Mouse (Mus musculus) embryonic stem cell, embryonic (primary cell): Measurements from ENCODE around the gene Acaca.

Experiments used
- CTCF ChIA-PET, 4 experiments: fragments of 300-600 bp in 2 of 4; fragments of 350-600 bp in 2 of 4; sonication (Branson Sonifier 250); formaldehyde crosslinking; loops; one replicate each; lab custom pipeline; 2022; ENCODE audit warnings: inconsistent platforms in 2 of 4; lab: Charles Lee
- POLR2A ChIA-PET, 4 experiments: fragments of 300-600 bp in 2 of 4; fragments of 350-600 bp in 2 of 4; sonication (Branson Sonifier 250); formaldehyde crosslinking; loops; one replicate each; lab custom pipeline; 2022; ENCODE audit warnings: antibody characterized with exemption in 4 of 4, inconsistent platforms in 1 of 4; lab: Charles Lee

The Acaca gene

GRCm38 (mm10) chr11:84268068-84268467 is 138.6 kb downstream of the Acaca start:
- CTCF ChIA-PET, result interaction anchor here (0.6 to 2.0 kb wide), 33 partner anchors 9 to 863 kb away, joined by 3 to 22 read pairs (median 3); no protein-coding TSS in a partner anchor
- POLR2A ChIA-PET, result interaction anchor here in 2 of 4 experiments (0.6 to 1.3 kb wide), 7 partner anchors 9 to 146 kb away, joined by 3 to 7 read pairs (median 3); no protein-coding TSS in a partner anchor

- ChIA-PET CTCF (interaction anchor here in 2 of 4 experiments (0.5 to 1.7 kb wide), 6 partner anchors 13 to 143 kb away, joined by 3 to 8 read pairs (median 3); no protein-coding TSS in a partner anchor), POLR2A (interaction anchor here in 3 of 4 experiments (0.6 to 2.1 kb wide), 8 partner anchors 9 to 549 kb away, joined by 3 to 8 read pairs (median 3); partner anchors contain the start of genes Aatf (in 1 of the 3) and Mrm1 (in 1 of the 3))
Observed at GRCm38 (mm10) chr11:84270511-84270910, 141.0 kb downstream of the Acaca start.

- POLR2A ChIA-PET, result interaction anchor here in 3 of 4 experiments (0.8 to 2.1 kb wide), 6 partner anchors 11 to 547 kb away, joined by 3 to 8 read pairs (median 4); partner anchors contain the start of gene Mrm1 (in 1 of the 3)
- CTCF ChIA-PET, result interaction anchor here in 3 of 4 experiments (1.0 to 1.7 kb wide), 4 partner anchors 8 to 526 kb away, joined by 3 read pairs; no protein-coding TSS in a partner anchor
Observed at GRCm38 (mm10) chr11:84271948-84272347, 142.5 kb downstream of the Acaca start.

- CTCF ChIA-PET, result interaction anchor here in 2 of 4 experiments (0.6 to 1.1 kb wide), 3 partner anchors 8 to 526 kb away, joined by 3 read pairs; no protein-coding TSS in a partner anchor
- POLR2A ChIA-PET, result interaction anchor here in 1 of 4 experiments (1.0 to 1.6 kb wide), 2 partner anchors 9 to 11 kb away, joined by 3 to 8 read pairs; no protein-coding TSS in a partner anchor
Observed at GRCm38 (mm10) chr11:84272574-84272973, 143.1 kb downstream of the Acaca start.

GRCm38 (mm10) chr11:84276979-84277378 is 147.5 kb downstream of the Acaca start:
- ChIA-PET CTCF (interaction anchor here in 3 of 4 experiments (0.5 to 3.4 kb wide), 8 partner anchors 9 to 541 kb away, joined by 3 to 22 read pairs (median 6); no protein-coding TSS in a partner anchor), POLR2A (interaction anchor here in 2 of 4 experiments (0.7 to 3.0 kb wide), 11 partner anchors 9 to 542 kb away, joined by 3 to 15 read pairs (median 4); partner anchors contain the start of gene Mrm1 (in 1 of the 2))

- ChIA-PET CTCF (no interaction called here), POLR2A (interaction anchor here in 1 of 4 experiments (0.8 kb wide), 1 partner anchor 13 kb away, joined by 3 read pairs; no protein-coding TSS in a partner anchor)
Observed at GRCm38 (mm10) chr11:84281280-84281679, 151.8 kb downstream of the Acaca start.

GRCm38 (mm10) chr11:84282944-84283703 is 153.7 kb downstream of the Acaca start:
- CTCF ChIA-PET, result interaction anchor here (0.6 to 1.8 kb wide), 8 partner anchors 12 to 145 kb away, joined by 3 to 6 read pairs (median 4); no protein-coding TSS in a partner anchor
- POLR2A ChIA-PET, result interaction anchor here in 3 of 4 experiments (0.7 to 1.7 kb wide), 11 partner anchors 9 to 128 kb away, joined by 3 to 8 read pairs (median 3); no protein-coding TSS in a partner anchor

GRCm38 (mm10) chr11:84290781-84291180 is 161.3 kb downstream of the Acaca start:
- ChIA-PET POLR2A (interaction anchor here in 2 of 4 experiments (0.6 to 2.5 kb wide), 6 partner anchors 14 to 528 kb away, joined by 3 to 9 read pairs (median 5); partner anchors contain the start of gene Mrm1 (in 1 of the 2)), CTCF (no interaction called here)

GRCm38 (mm10) chr11:84292532-84292931 is 163.1 kb downstream of the Acaca start:
- ChIA-PET CTCF (interaction anchor here in 2 of 4 experiments (0.7 to 1.0 kb wide), 2 partner anchors 22 to 326 kb away, joined by 3 to 8 read pairs; no protein-coding TSS in a partner anchor), POLR2A (interaction anchor here in 2 of 4 experiments (0.6 to 4.9 kb wide), 4 partner anchors 13 to 577 kb away, joined by 3 to 23 read pairs (median 6); no protein-coding TSS in a partner anchor)

- ChIA-PET POLR2A (interaction anchor here (0.6 to 4.9 kb wide), 8 partner anchors 12 to 665 kb away, joined by 3 to 23 read pairs (median 4); no protein-coding TSS in a partner anchor), CTCF (interaction anchor here in 3 of 4 experiments (0.6 to 3.2 kb wide), 6 partner anchors 23 to 473 kb away, joined by 3 to 9 read pairs (median 6); no protein-coding TSS in a partner anchor)
Observed at GRCm38 (mm10) chr11:84293288-84293687, 163.8 kb downstream of the Acaca start.

- ChIA-PET CTCF (interaction anchor here in 2 of 4 experiments (0.7 to 3.2 kb wide), 3 partner anchors 29 to 59 kb away, joined by 3 to 7 read pairs (median 4); no protein-coding TSS in a partner anchor), POLR2A (interaction anchor here in 2 of 4 experiments (0.8 to 1.6 kb wide), 3 partner anchors 14 to 29 kb away, joined by 3 to 4 read pairs (median 3); no protein-coding TSS in a partner anchor)
Observed at GRCm38 (mm10) chr11:84296337-84296736, 166.9 kb downstream of the Acaca start.

GRCm38 (mm10) chr11:84305474-84305873 is 176.0 kb downstream of the Acaca start:
- POLR2A ChIA-PET, result interaction anchor here in 2 of 4 experiments (1.1 to 4.2 kb wide), 5 partner anchors 8 to 29 kb away, joined by 3 to 23 read pairs (median 3); no protein-coding TSS in a partner anchor

GRCm38 (mm10) chr11:84306158-84306742 is 176.8 kb downstream of the Acaca start:
- CTCF ChIA-PET, result interaction anchor here in 1 of 4 experiments (0.6 kb wide), 1 partner anchor 456 kb away, joined by 3 read pairs; the partner anchor contains the start of gene Hnf1b
- POLR2A ChIA-PET, result interaction anchor here in 2 of 4 experiments (0.7 to 4.2 kb wide), 8 partner anchors 8 to 40 kb away, joined by 3 to 23 read pairs (median 3); no protein-coding TSS in a partner anchor

More at GRCm38 (mm10) chr11:84305474-84305873, 176.0 kb downstream of the Acaca start:
- CTCF ChIA-PET, result no interaction called here

- POLR2A ChIA-PET, result interaction anchor here in 2 of 4 experiments (0.6 to 2.6 kb wide), 5 partner anchors 9 to 211 kb away, joined by 3 to 11 read pairs (median 3); no protein-coding TSS in a partner anchor
- CTCF ChIA-PET, result interaction anchor here in 2 of 4 experiments (0.6 to 1.3 kb wide), 2 partner anchors 8 to 60 kb away, joined by 3 to 14 read pairs; no protein-coding TSS in a partner anchor
Observed at GRCm38 (mm10) chr11:84324032-84324752, 194.7 kb downstream of the Acaca start.

GRCm38 (mm10) chr11:84327086-84327485 is 197.6 kb downstream of the Acaca start:
- POLR2A ChIA-PET, result interaction anchor here in 1 of 4 experiments (1.2 kb wide), 1 partner anchor 18 kb away, joined by 3 read pairs; no protein-coding TSS in a partner anchor
- CTCF ChIA-PET, result interaction anchor here in 1 of 4 experiments (0.7 kb wide), 1 partner anchor 350 kb away, joined by 6 read pairs; no protein-coding TSS in a partner anchor

- POLR2A ChIA-PET, result interaction anchor here in 2 of 4 experiments (0.6 to 1.5 kb wide), 6 partner anchors 8 to 48 kb away, joined by 3 to 4 read pairs (median 3); no protein-coding TSS in a partner anchor
- CTCF ChIA-PET, result interaction anchor here in 1 of 4 experiments (1.1 kb wide), 1 partner anchor 8 kb away, joined by 14 read pairs; no protein-coding TSS in a partner anchor
Observed at GRCm38 (mm10) chr11:84332384-84332783, 202.9 kb downstream of the Acaca start.
